Mouse (Mus musculus): ENCODE results near the gene Dgkq.

Dgkq gene

GRCm38 (mm10) chr5:108695861-108696260 is 26.4 kb upstream of the Dgkq start:
- no peak for TF ChIP-seq GATA4 (IDR thresholded peaks at IDR 0.05; ENCODE audit: insufficient replicate concordance, low read length)

- no peak for TF ChIP-seq GATA4 (IDR thresholded peaks at IDR 0.05; ENCODE audit: insufficient replicate concordance, low read length)
Measured at GRCm38 (mm10) chr5:108694352-108695261, 25.1 kb upstream of the Dgkq start.

- no peak for TF ChIP-seq GATA4 (IDR thresholded peaks at IDR 0.05; ENCODE audit: insufficient replicate concordance, low read length)
Measured at GRCm38 (mm10) chr5:108693872-108694288, 24.4 kb upstream of the Dgkq start.

GRCm38 (mm10) chr5:108692271-108692670 is 22.8 kb upstream of the Dgkq start, which contains the start of gene Fgfrl1:
Gene Fgfrl1, plus strand, starts transcription at chr5:108692382.
- TF ChIP-seq GATA4 (IDR thresholded peaks at IDR 0.05; ENCODE audit: insufficient replicate concordance, low read length): no peak

- TF ChIP-seq GATA4 (IDR thresholded peaks at IDR 0.05; ENCODE audit: insufficient replicate concordance, low read length): no peak
Measured at GRCm38 (mm10) chr5:108691152-108691551, 21.7 kb upstream of the Dgkq start.

GRCm38 (mm10) chr5:108689091-108689490 is 19.6 kb upstream of the Dgkq start:
- TF ChIP-seq GATA4 (IDR thresholded peaks at IDR 0.05; ENCODE audit: insufficient replicate concordance, low read length): no peak

- no peak for TF ChIP-seq GATA4 (IDR thresholded peaks at IDR 0.05; ENCODE audit: insufficient replicate concordance, low read length)
Measured at GRCm38 (mm10) chr5:108680871-108681270, 11.4 kb upstream of the Dgkq start.

- no peak for TF ChIP-seq GATA4 (IDR thresholded peaks at IDR 0.05; ENCODE audit: insufficient replicate concordance, low read length)
Measured at GRCm38 (mm10) chr5:108679909-108680308, 10.4 kb upstream of the Dgkq start.

GRCm38 (mm10) chr5:108678296-108678854 is 8.9 kb upstream of the Dgkq start:
- no peak for TF ChIP-seq GATA4 (IDR thresholded peaks at IDR 0.05; ENCODE audit: insufficient replicate concordance, low read length)

- no peak for TF ChIP-seq GATA4 (IDR thresholded peaks at IDR 0.05; ENCODE audit: insufficient replicate concordance, low read length)
Measured at GRCm38 (mm10) chr5:108677605-108678295, 8.3 kb upstream of the Dgkq start.

GRCm38 (mm10) chr5:108676772-108677498 is 7.5 kb upstream of the Dgkq start:
- TF ChIP-seq GATA4 (IDR thresholded peaks at IDR 0.05; ENCODE audit: insufficient replicate concordance, low read length): no peak

- TF ChIP-seq GATA4 (IDR thresholded peaks at IDR 0.05; ENCODE audit: insufficient replicate concordance, low read length): peak; percentile 42; the same call in 1 of the 2 replicates
Measured at GRCm38 (mm10) chr5:108675251-108675816, 5.9 kb upstream of the Dgkq start, which contains the start of gene Slc26a1. Gene Slc26a1, minus strand, starts transcription at chr5:108675569.

- no peak for TF ChIP-seq GATA4 (IDR thresholded peaks at IDR 0.05; ENCODE audit: insufficient replicate concordance, low read length)
Measured at GRCm38 (mm10) chr5:108674624-108675023, 5.2 kb upstream of the Dgkq start.

GRCm38 (mm10) chr5:108671757-108672156 is 2.3 kb upstream of the Dgkq start:
- TF ChIP-seq GATA4 (IDR thresholded peaks at IDR 0.05; ENCODE audit: insufficient replicate concordance, low read length): no peak

GRCm38 (mm10) chr5:108670785-108671184 is 1.3 kb upstream of the Dgkq start:
- TF ChIP-seq GATA4 (IDR thresholded peaks at IDR 0.05; ENCODE audit: insufficient replicate concordance, low read length): no peak
